Mouse (Mus musculus) stomach, embryonic 16.5 days (tissue): ENCODE measurements around the gene Cdk15. TPM values are rescaled to one million over a fixed set of nuclear protein-coding genes. Genes with fewer than 3 reads are reported as not detected.

ENCODE experiments used
- ATAC-seq: fragments of 200-750 bp; cut with Nextera tagmentation; 2 replicates; pipeline ENCODE4 v1.8.0; 2017; ENCODE audit warnings: moderate number of reproducible peaks, moderate TSS enrichment; ENCODE audit not compliant: insufficient read depth, low FRiP score
- H3K27ac ChIP-seq: fragments of 300-500 bp; sonication (generic); 2 replicates; pipeline ENCODE4 v1.5.1; 2014; ENCODE audit warnings: low read length
- H3K27me3 ChIP-seq: fragments of 300-500 bp; sonication (generic); 2 replicates; pipeline ENCODE4 v1.6.1; 2014; ENCODE audit warnings: low read length, control low read depth, mixed read lengths; ENCODE audit not compliant: control insufficient read depth, insufficient read depth
- H3K36me3 ChIP-seq: fragments of 300-500 bp; sonication (generic); 2 replicates; pipeline ENCODE4 v1.6.1; 2014; ENCODE audit warnings: low read length; ENCODE audit not compliant: control insufficient read depth, insufficient read depth
- H3K4me1 ChIP-seq: fragments of 300-500 bp; sonication (generic); 2 replicates; pipeline ENCODE4 v1.6.1; 2014; ENCODE audit warnings: low read length, control low read depth, mixed read lengths; ENCODE audit not compliant: control insufficient read depth, insufficient read depth
- H3K4me2 ChIP-seq: fragments of 300-500 bp; sonication (generic); 2 replicates; pipeline ENCODE4 v1.6.1; 2014; ENCODE audit warnings: low read depth, low read length, mixed read lengths
- H3K4me3 ChIP-seq: fragments of 300-500 bp; sonication (generic); replicated peaks from 2 replicates; pipeline ENCODE4 v1.5.1; 2014; ENCODE audit warnings: mild to moderate bottlenecking, low read length
- H3K9ac ChIP-seq: fragments of 300-500 bp; sonication (generic); 2 replicates; pipeline ENCODE4 v1.6.1; 2014; ENCODE audit warnings: low read length
- H3K9me3 ChIP-seq: fragments of 300-500 bp; sonication (generic); replicated peaks from 2 replicates; pipeline ENCODE4 v1.6.1; 2016; ENCODE audit warnings: low read length, control low read depth; ENCODE audit not compliant: control insufficient read depth
- WGBS: fragments of 180-500 bp; shearing (Covaris S2); extraction: QIAGEN DNeasy Blood & Tissue Kit; methylation state at CpG from one replicate; pipeline ENCODE4 v1.1.7; 2014; 5-methylcytosine and 5-hydroxymethylcytosine counted together
- polyA plus RNA-seq: library from polyadenylated mRNA; unstranded; fragments of >200 nt; fragmentation: Nextera tagmentation; extraction: Ambion mirVana; gene quantifications from 2 replicates; pipeline ENCODE4 v1.2.1, GENCODE M21; 2015

Gene Cdk15
- polyA plus RNA-seq, 1 experiment from 2014 or later = 0.27 TPM

- H3K27ac ChIP-seq = no peak overlapping the region
- H3K4me2 ChIP-seq = no peak overlapping the region
- 79% methylated on average over 3 of the region's 3 CpGs for WGBS
- no peak for ATAC-seq
- no peaks in the 10 kb centered on the region for H3K9me3 ChIP-seq
- H3K9ac ChIP-seq = no peak overlapping the region
- H3K36me3 ChIP-seq = no peaks in the 10 kb centered on the region
- no peaks in the 10 kb centered on the region for H3K4me1 ChIP-seq
- no peak overlapping the region for H3K4me3 ChIP-seq
- no peaks in the 10 kb centered on the region for H3K27me3 ChIP-seq
Measured at GRCm38 (mm10) chr1:59360834-59361233, 104.1 kb downstream of the Cdk15 start.

GRCm38 (mm10) chr1:59361460-59361859 is 104.8 kb downstream of the Cdk15 start:
- Histone ChIP-seq H3K9me3 (no peaks in the 10 kb centered on the region), H3K4me1 (no peaks in the 10 kb centered on the region), H3K36me3 (no peaks in the 10 kb centered on the region), H3K27me3 (no peaks in the 10 kb centered on the region), H3K4me2 (no peak overlapping the region), H3K9ac (no peak overlapping the region), H3K4me3 (no peak overlapping the region), H3K27ac (no peak overlapping the region)
- ATAC-seq = no peak
- 54% methylated on average over 4 of the region's 4 CpGs for WGBS

- ATAC-seq = no peak
- 60% methylated on average over 4 of the region's 4 CpGs for WGBS
- H3K9ac ChIP-seq = no peak overlapping the region
- no peaks in the 10 kb centered on the region for H3K36me3 ChIP-seq
- H3K4me1 ChIP-seq = no peaks in the 10 kb centered on the region
- H3K27ac ChIP-seq = no peak overlapping the region
- H3K9me3 ChIP-seq = no peaks in the 10 kb centered on the region
- H3K4me2 ChIP-seq = no peak overlapping the region
- H3K4me3 ChIP-seq = no peak overlapping the region
- no peaks in the 10 kb centered on the region for H3K27me3 ChIP-seq
Measured at GRCm38 (mm10) chr1:59361966-59362365, 105.3 kb downstream of the Cdk15 start.

- H3K9ac ChIP-seq = no peak overlapping the region
- 60% methylated on average over 9 of the region's 9 CpGs for WGBS
- no peaks in the 10 kb centered on the region for H3K27me3 ChIP-seq
- no peak overlapping the region for H3K4me3 ChIP-seq
- H3K27ac ChIP-seq = no peak overlapping the region
- no peak overlapping the region for H3K4me2 ChIP-seq
- no peaks in the 10 kb centered on the region for H3K9me3 ChIP-seq
- no peak for ATAC-seq
- H3K36me3 ChIP-seq = no peaks in the 10 kb centered on the region
- peaks cover 12% of the 10 kb centered on the region for H3K4me1 ChIP-seq
Measured at GRCm38 (mm10) chr1:59364463-59365040, 107.8 kb downstream of the Cdk15 start.

- peak; percentile 56 for ATAC-seq
- 7% methylated on average over 13 of the region's 13 CpGs for WGBS
- no peak overlapping the region for H3K9ac ChIP-seq
- H3K4me1 ChIP-seq = peaks cover 12% of the 10 kb centered on the region
- H3K36me3 ChIP-seq = no peaks in the 10 kb centered on the region
- 0 out of 2 replicates have a peak overlapping the region, but pooled peaks have one; percentile 28 for H3K4me2 ChIP-seq
- H3K9me3 ChIP-seq = no peaks in the 10 kb centered on the region
- no peak overlapping the region for H3K27ac ChIP-seq
- no peaks in the 10 kb centered on the region for H3K27me3 ChIP-seq
- no peak overlapping the region for H3K4me3 ChIP-seq
Measured at GRCm38 (mm10) chr1:59367928-59368648, 111.4 kb downstream of the Cdk15 start.

GRCm38 (mm10) chr1:59368649-59369319 is 112.1 kb downstream of the Cdk15 start:
- Histone ChIP-seq H3K4me1 (peaks cover 12% of the 10 kb centered on the region), H3K27ac (no peak overlapping the region), H3K36me3 (no peaks in the 10 kb centered on the region), H3K27me3 (no peaks in the 10 kb centered on the region), H3K9ac (no peak overlapping the region), H3K4me2 (no peak overlapping the region), H3K9me3 (no peaks in the 10 kb centered on the region), H3K4me3 (no peak overlapping the region)
- whole genome bisulfite sequencing = 30% methylated on average over 10 of the region's 10 CpGs
- no peak for ATAC-seq

GRCm38 (mm10) chr1:59369320-59369685 is 112.6 kb downstream of the Cdk15 start:
- Histone ChIP-seq H3K9ac (no peak overlapping the region), H3K9me3 (no peaks in the 10 kb centered on the region), H3K27ac (no peak overlapping the region), H3K4me2 (no peak overlapping the region), H3K27me3 (no peaks in the 10 kb centered on the region), H3K4me3 (no peak overlapping the region), H3K36me3 (no peaks in the 10 kb centered on the region), H3K4me1 (peaks cover 12% of the 10 kb centered on the region)
- 48% methylated on average over 7 of the region's 7 CpGs for whole genome bisulfite sequencing
- ATAC-seq = no peak

GRCm38 (mm10) chr1:59370355-59370950 is 113.7 kb downstream of the Cdk15 start:
- Histone ChIP-seq H3K27me3 (no peaks in the 10 kb centered on the region), H3K9ac (no peak overlapping the region), H3K4me3 (no peak overlapping the region), H3K9me3 (no peaks in the 10 kb centered on the region), H3K27ac (no peak overlapping the region), H3K4me1 (peaks cover 12% of the 10 kb centered on the region), H3K4me2 (no peak overlapping the region), H3K36me3 (no peaks in the 10 kb centered on the region)
- ATAC-seq = no peak

- H3K27ac ChIP-seq = no peak overlapping the region
- H3K9ac ChIP-seq = no peak overlapping the region
- H3K27me3 ChIP-seq = no peaks in the 10 kb centered on the region
- no peak overlapping the region for H3K4me3 ChIP-seq
- ATAC-seq = no peak
- WGBS = 38% methylated on average over 13 of the region's 13 CpGs
- H3K4me1 ChIP-seq = no peaks in the 10 kb centered on the region
- no peaks in the 10 kb centered on the region for H3K9me3 ChIP-seq
- H3K4me2 ChIP-seq = no peak overlapping the region
- no peaks in the 10 kb centered on the region for H3K36me3 ChIP-seq
Measured at GRCm38 (mm10) chr1:59376021-59376548, 119.4 kb downstream of the Cdk15 start.
